ENCODE assay signal across 29 mouse cellular contexts in the genomic region with DNA sequence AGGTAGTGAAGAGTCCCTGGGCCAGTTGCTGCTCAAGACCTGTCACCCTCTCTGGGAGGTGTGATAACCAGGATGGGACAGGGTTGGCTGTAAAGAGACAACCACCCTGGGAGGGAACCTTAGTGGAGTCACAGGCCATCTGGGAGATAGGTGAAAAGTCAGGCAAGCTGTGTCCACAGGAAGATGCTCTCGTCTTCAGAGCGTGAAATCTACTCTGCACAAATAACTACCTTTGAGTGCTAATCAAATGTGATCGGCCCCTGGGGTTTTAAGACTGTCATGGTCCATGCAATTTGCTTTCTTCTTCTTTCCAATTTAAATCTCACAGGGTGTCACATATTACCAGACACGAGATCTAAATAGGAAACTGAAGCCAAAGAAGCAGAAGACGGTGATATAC. TPM values are rescaled to one million over a fixed set of nuclear protein-coding genes. Genes with fewer than 3 reads are reported as not detected.
DNase-seq lines count a peak whose midpoint lies in the region; ATAC-seq and TF ChIP-seq lines count a peak whose summit lies in the region.
"Had no signal": no experiment of that assay in that cellular context is flagged by ENCODE, and none has a peak within 500 bp of the region (broad histone marks: within the 10 kb centered on the region; RNA-seq: fewer than 3 reads in every experiment).

No protein-coding gene starts in this region.

- 49% methylated on average over 5 of the region's 5 CpGs for WGBS in hindbrain, embryonic 16.5 days
- 64% methylated on average over 5 of the region's 5 CpGs for WGBS in hindbrain, embryonic 10.5 days
- 30% methylated on average over 5 of the region's 5 CpGs for WGBS in midbrain, postnatal 0 days
- 35% methylated on average over 5 of the region's 5 CpGs for WGBS in midbrain, embryonic 14.5 days
- WGBS in macrophage (ENCODE audit: missing documents): 92% methylated on average over 5 of the region's 5 CpGs
- WGBS in cerebellum, adult 2 months: 32% methylated on average over 5 of the region's 5 CpGs

- no peak for DNase-seq in hindbrain, embryonic 10.5 days (ENCODE audit: low spot score)
- peak; percentile 28 for DNase-seq in midbrain, postnatal 0 days (ENCODE audit: low spot score)
- no peak for DNase-seq in midbrain, embryonic 14.5 days
- peak; percentile 52 for DNase-seq in A20 (ENCODE audit: low read depth, low spot score)
- DNase-seq in adrenal gland, postnatal 25 days: no peak
- DNase-seq in cerebellum, adult 2 months: no peak
- DNase-seq: adrenal gland, postnatal 14 days; cerebellum, adult 11 months; cerebellum, adult 9-10 months; cerebellum, postnatal 25 days; gastrocnemius, postnatal 10 days; heart, adult 18-20 months; heart, postnatal 10 days; heart, postnatal 4 days had no signal

- ATAC-seq in hindbrain, embryonic 16.5 days: peak; percentile 42; the same call in 1 of the 2 replicates
- ATAC-seq in midbrain, postnatal 0 days (ENCODE audit: low FRiP score): no peak
- no peak for ATAC-seq in midbrain, embryonic 14.5 days (ENCODE audit: low FRiP score, low TSS enrichment)
- ATAC-seq: activated CD4-positive, CD25-positive, alpha-beta regulatory T cell, adult 4 months; forebrain, embryonic 16.5 days; Patski had no signal

- no peaks in the 10 kb centered on the region for H3K4me1 ChIP-seq in hindbrain, embryonic 16.5 days (ENCODE audit: control insufficient read depth, insufficient read depth, low read depth, low read length)
- H3K4me1 ChIP-seq in hindbrain, embryonic 10.5 days (replicated peaks): no peaks in the 10 kb centered on the region
- H3K4me1 ChIP-seq in midbrain, postnatal 0 days (ENCODE audit: insufficient read depth, low read length): no peaks in the 10 kb centered on the region
- no peaks in the 10 kb centered on the region for H3K4me1 ChIP-seq in midbrain, embryonic 14.5 days (ENCODE audit: control insufficient read depth, insufficient read depth, low read length)
- no peaks in the 10 kb centered on the region for H3K4me1 ChIP-seq in cerebellum, adult 2 months (ENCODE audit: control insufficient read depth, insufficient read depth, low read length)
- H3K4me1 ChIP-seq: embryonic facial prominence, embryonic 12.5 days; heart, embryonic 10.5 days had no signal

- H3K79me2 ChIP-seq in macrophage (ENCODE audit: inconsistent target): no peaks in the 10 kb centered on the region

- no peak overlapping the region for H3K9ac ChIP-seq in hindbrain, embryonic 16.5 days (ENCODE audit: low read depth, low read length)
- H3K9ac ChIP-seq in midbrain, postnatal 0 days (replicated peaks; ENCODE audit: low read length, poor library complexity, severe bottlenecking): no peak overlapping the region
- H3K9ac ChIP-seq in midbrain, embryonic 14.5 days (replicated peaks; ENCODE audit: low read length): no peak overlapping the region
- H3K9ac ChIP-seq: embryonic facial prominence, embryonic 12.5 days had no signal

- H3K9me3 ChIP-seq in hindbrain, embryonic 16.5 days (ENCODE audit: control insufficient read depth, low read length): no peaks in the 10 kb centered on the region
- no peaks in the 10 kb centered on the region for H3K9me3 ChIP-seq in hindbrain, embryonic 10.5 days
- H3K9me3 ChIP-seq in midbrain, postnatal 0 days (ENCODE audit: low read length): no peaks in the 10 kb centered on the region
- H3K9me3 ChIP-seq in midbrain, embryonic 14.5 days (ENCODE audit: control insufficient read depth, low read length): no peaks in the 10 kb centered on the region
- H3K9me3 ChIP-seq: embryonic facial prominence, embryonic 12.5 days; heart, embryonic 10.5 days had no signal

- no peak overlapping the region for H3K4me2 ChIP-seq in hindbrain, embryonic 16.5 days (ENCODE audit: low read length)
- H3K4me2 ChIP-seq in midbrain, postnatal 0 days (ENCODE audit: low read depth, low read length, poor library complexity, severe bottlenecking): no peak overlapping the region
- H3K4me2 ChIP-seq in midbrain, embryonic 14.5 days (ENCODE audit: low read length): no peak overlapping the region
- H3K4me2 ChIP-seq: embryonic facial prominence, embryonic 12.5 days had no signal

- no peak for TF ChIP-seq CTCF in midbrain, postnatal 0 days (IDR thresholded peaks at IDR 0.05)
- TF ChIP-seq CTCF in cerebellum, adult 2 months (IDR thresholded peaks at IDR 0.05; ENCODE audit: borderline replicate concordance, insufficient read depth, low read depth, low read length): no peak

- no peak for TF ChIP-seq POLR2A in cerebellum, adult 2 months (IDR thresholded peaks at IDR 0.05; ENCODE audit: borderline replicate concordance, insufficient read depth, low read length)

- no peaks in the 10 kb centered on the region for H3K36me3 ChIP-seq in hindbrain, embryonic 16.5 days (ENCODE audit: control insufficient read depth, insufficient read depth, low read length)
- no peaks in the 10 kb centered on the region for H3K36me3 ChIP-seq in hindbrain, embryonic 10.5 days
- H3K36me3 ChIP-seq in midbrain, postnatal 0 days (ENCODE audit: insufficient read depth, low read length): no peaks in the 10 kb centered on the region
- H3K36me3 ChIP-seq in midbrain, embryonic 14.5 days (ENCODE audit: control insufficient read depth, insufficient read depth, low read length): no peaks in the 10 kb centered on the region
- no peaks in the 10 kb centered on the region for H3K36me3 ChIP-seq in macrophage (ENCODE audit: inconsistent target)
- H3K36me3 ChIP-seq: embryonic facial prominence, embryonic 12.5 days; heart, embryonic 10.5 days had no signal

- no peaks in the 10 kb centered on the region for H3K27me3 ChIP-seq in hindbrain, embryonic 16.5 days (replicated peaks; ENCODE audit: control insufficient read depth, insufficient read depth, low read length)
- no peaks in the 10 kb centered on the region for H3K27me3 ChIP-seq in hindbrain, embryonic 10.5 days (ENCODE audit: insufficient read depth, poor library complexity, severe bottlenecking)
- H3K27me3 ChIP-seq in midbrain, postnatal 0 days (ENCODE audit: insufficient read depth, low read length): no peaks in the 10 kb centered on the region
- H3K27me3 ChIP-seq in midbrain, embryonic 14.5 days (ENCODE audit: control insufficient read depth, insufficient read depth, low read length): no peaks in the 10 kb centered on the region
- H3K27me3 ChIP-seq in cerebellum, adult 2 months (ENCODE audit: control insufficient read depth, insufficient read depth, low read length): no peaks in the 10 kb centered on the region
- H3K27me3 ChIP-seq: CH12.LX; embryonic facial prominence, embryonic 12.5 days had no signal

- no peak overlapping the region for H3K27ac ChIP-seq in hindbrain, embryonic 16.5 days (ENCODE audit: low read depth, low read length)
- no peak overlapping the region for H3K27ac ChIP-seq in hindbrain, embryonic 10.5 days
- H3K27ac ChIP-seq in midbrain, postnatal 0 days (ENCODE audit: low read depth, low read length): no peak overlapping the region
- H3K27ac ChIP-seq in midbrain, embryonic 14.5 days (replicated peaks; ENCODE audit: low read depth, low read length): no peak overlapping the region
- peak overlapping the region; percentile 95 for H3K27ac ChIP-seq in macrophage
- no peak overlapping the region for H3K27ac ChIP-seq in cerebellum, adult 2 months (ENCODE audit: insufficient read depth, low read length)
- H3K27ac ChIP-seq: embryonic facial prominence, embryonic 12.5 days; heart, embryonic 10.5 days had no signal

- H3K4me3 ChIP-seq in hindbrain, embryonic 16.5 days (ENCODE audit: low read length): no peak overlapping the region
- H3K4me3 ChIP-seq in hindbrain, embryonic 10.5 days: no peak overlapping the region
- H3K4me3 ChIP-seq in midbrain, postnatal 0 days (ENCODE audit: low read depth, low read length): no peak overlapping the region
- H3K4me3 ChIP-seq in midbrain, embryonic 14.5 days (replicated peaks; ENCODE audit: low read depth, low read length): no peak overlapping the region
- no peak overlapping the region for H3K4me3 ChIP-seq in macrophage (ENCODE audit: inconsistent target)
- H3K4me3 ChIP-seq in cerebellum, adult 2 months (replicated peaks; ENCODE audit: insufficient read depth, low read depth, low read length): no peak overlapping the region
- H3K4me3 ChIP-seq: embryonic facial prominence, embryonic 12.5 days; heart, embryonic 10.5 days had no signal

RNA-seq across cellular contexts. Expression of gene Aicda, which starts 15.5 kb away (rescaled TPM):
- 0.33 and 0.54 TPM in 2 replicates for polyA plus RNA-seq in hindbrain, embryonic 16.5 days (2015; fragmentation: Nextera tagmentation; extraction: Ambion mirVana)
- not detected in 2 replicates for polyA plus RNA-seq in hindbrain, embryonic 10.5 days (2016; fragmentation: Nextera tagmentation; extraction: Ambion mirVana)
- total RNA-seq in midbrain, postnatal 0 days (2014; rRNA removed): 0.11 and 1.3 TPM in 2 replicates
- 0.49 and 0.53 TPM in 2 replicates for polyA plus RNA-seq in midbrain, postnatal 0 days (2015; fragmentation: Nextera tagmentation; extraction: Ambion mirVana)
- 0.81 and 0.95 TPM in 2 replicates for polyA plus RNA-seq in midbrain, embryonic 14.5 days (2014; fragmentation: Nextera tagmentation; extraction: Ambion mirVana)
- not detected for total RNA-seq in macrophage (2018; cell fraction: chromatin; rRNA removed)
- total RNA-seq in macrophage (2018; cell fraction: cytosol; rRNA removed): under 1 TPM in 8 of 26 experiments, not detected in 18; 0.05 to 0.13 (median 0.09) TPM
- total RNA-seq in macrophage (2018; cell fraction: nucleus; rRNA removed): not detected
- 0.13 TPM in 1 of 3 replicates, not detected in the others for polyA plus RNA-seq in macrophage (2018)
- not detected in 2 replicates for total RNA-seq in adrenal gland, postnatal 25 days (2021)
- polyA plus RNA-seq in cerebellum, adult 2 months (2012; rRNA removed): not detected in 2 replicates
- total RNA-seq: adrenal gland, adult 18-20 months; adrenal gland, postnatal 14 days; gastrocnemius, postnatal 10 days; gastrocnemius, postnatal 4 days; heart, adult 18-20 months; heart, postnatal 10 days; heart, postnatal 4 days had no signal
- polyA plus RNA-seq: cortical plate, adult 2 months; embryonic facial prominence, embryonic 12.5 days; forebrain, embryonic 11.5 days; frontal cortex, adult 2 months; heart, embryonic 10.5 days; heart, embryonic 14.5 days; Patski had no signal

RNA-seq across cellular contexts. Expression of gene Apobec1, which starts 33.1 kb away (rescaled TPM):
- 1.3 and 2.8 TPM in 2 replicates for polyA plus RNA-seq in hindbrain, embryonic 16.5 days (2015; fragmentation: Nextera tagmentation; extraction: Ambion mirVana)
- polyA plus RNA-seq in hindbrain, embryonic 10.5 days (2016; fragmentation: Nextera tagmentation; extraction: Ambion mirVana): 1.1 and 2.1 TPM in 2 replicates
- 0.88 and 0.90 TPM in 2 replicates for total RNA-seq in midbrain, postnatal 0 days (2014; rRNA removed)
- polyA plus RNA-seq in midbrain, postnatal 0 days (2015; fragmentation: Nextera tagmentation; extraction: Ambion mirVana): 1.7 and 2.1 TPM in 2 replicates
- 0.31 and 1.6 TPM in 2 replicates for polyA plus RNA-seq in midbrain, embryonic 14.5 days (2014; fragmentation: Nextera tagmentation; extraction: Ambion mirVana)
- total RNA-seq in macrophage (2018; cell fraction: chromatin; rRNA removed): 1,000 to 10,000 TPM in 17 of 26 experiments, 100 to 1,000 TPM in 9; 315 to 2,085 (median 1,261) TPM
- 100 to 1,000 TPM; 233 to 622 (median 484) TPM for total RNA-seq in macrophage (2018; cell fraction: cytosol; rRNA removed)
- total RNA-seq in macrophage (2018; cell fraction: nucleus; rRNA removed): 1,000 to 10,000 TPM in 12 of 26 experiments, 100 to 1,000 TPM in 14; 360 to 1,596 (median 951) TPM
- 444 to 687 TPM (median 596 TPM) in 3 replicates for polyA plus RNA-seq in macrophage (2018)
- 6.1 and 8.7 TPM in 2 replicates for total RNA-seq in adrenal gland, postnatal 25 days (2021)
- polyA plus RNA-seq in cerebellum, adult 2 months (2012; rRNA removed): 3.2 and 3.8 TPM in 2 replicates

RNA-seq across cellular contexts. Expression of gene Gdf3, which starts 40.8 kb away (rescaled TPM):
- 0.06 TPM in 1 of 2 replicates, not detected in the other for polyA plus RNA-seq in hindbrain, embryonic 16.5 days (2015; fragmentation: Nextera tagmentation; extraction: Ambion mirVana)
- polyA plus RNA-seq in hindbrain, embryonic 10.5 days (2016; fragmentation: Nextera tagmentation; extraction: Ambion mirVana): 0.24 TPM in 1 of 2 replicates, not detected in the other
- total RNA-seq in midbrain, postnatal 0 days (2014; rRNA removed): not detected in 2 replicates
- not detected in 2 replicates for polyA plus RNA-seq in midbrain, postnatal 0 days (2015; fragmentation: Nextera tagmentation; extraction: Ambion mirVana)
- polyA plus RNA-seq in midbrain, embryonic 14.5 days (2014; fragmentation: Nextera tagmentation; extraction: Ambion mirVana): 0.13 TPM in 1 of 2 replicates, not detected in the other
- 10 to 100 TPM in 2 of 26 experiments, 1 to 10 TPM in 24; 1.8 to 12.0 (median 4.9) TPM for total RNA-seq in macrophage (2018; cell fraction: chromatin; rRNA removed)
- 10 to 100 TPM; 10.5 to 25.7 (median 18.3) TPM for total RNA-seq in macrophage (2018; cell fraction: cytosol; rRNA removed)
- total RNA-seq in macrophage (2018; cell fraction: nucleus; rRNA removed): 10 to 100 TPM in 25 of 26 experiments, 1 to 10 TPM in 1; 5.4 to 27.0 (median 20.6) TPM
- polyA plus RNA-seq in macrophage (2018): 23.1 to 29.1 TPM (median 26.4 TPM) in 3 replicates
- total RNA-seq in adrenal gland, postnatal 25 days (2021): not detected in 2 replicates
- 0.16 and 0.21 TPM in 2 replicates for polyA plus RNA-seq in cerebellum, adult 2 months (2012; rRNA removed)
- total RNA-seq: adrenal gland, adult 18-20 months; adrenal gland, postnatal 14 days; CH12.LX; gastrocnemius, postnatal 10 days; gastrocnemius, postnatal 4 days; heart, adult 18-20 months; heart, postnatal 10 days; heart, postnatal 4 days had no signal
- polyA plus RNA-seq: brain, embryonic 14.5 days; cortical plate, adult 2 months; embryonic facial prominence, embryonic 12.5 days; forebrain, embryonic 16.5 days; frontal cortex, adult 2 months; Patski had no signal

RNA-seq across cellular contexts. Expression of gene Dppa3, which starts 57.1 kb away (rescaled TPM):
- not detected in 2 replicates for polyA plus RNA-seq in hindbrain, embryonic 16.5 days (2015; fragmentation: Nextera tagmentation; extraction: Ambion mirVana)
- not detected in 2 replicates for polyA plus RNA-seq in hindbrain, embryonic 10.5 days (2016; fragmentation: Nextera tagmentation; extraction: Ambion mirVana)
- not detected in 2 replicates for total RNA-seq in midbrain, postnatal 0 days (2014; rRNA removed)
- not detected in 2 replicates for polyA plus RNA-seq in midbrain, postnatal 0 days (2015; fragmentation: Nextera tagmentation; extraction: Ambion mirVana)
- polyA plus RNA-seq in midbrain, embryonic 14.5 days (2014; fragmentation: Nextera tagmentation; extraction: Ambion mirVana): not detected in 2 replicates
- 1 to 10 TPM in 6 of 26 experiments, not detected in 20; 1.1 to 3.8 (median 1.5) TPM for total RNA-seq in macrophage (2018; cell fraction: chromatin; rRNA removed)
- 1 to 10 TPM in 5 of 26 experiments, under 1 TPM in 20, not detected in 1; 0.29 to 1.3 (median 0.58) TPM for total RNA-seq in macrophage (2018; cell fraction: cytosol; rRNA removed)
- total RNA-seq in macrophage (2018; cell fraction: nucleus; rRNA removed): 1 to 10 TPM in 15 of 26 experiments, under 1 TPM in 2, not detected in 9; 0.86 to 5.5 (median 1.8) TPM
- polyA plus RNA-seq in macrophage (2018): 1.3 to 3.4 TPM (median 1.4 TPM) in 3 replicates
- not detected in 2 replicates for total RNA-seq in adrenal gland, postnatal 25 days (2021)
- polyA plus RNA-seq in cerebellum, adult 2 months (2012; rRNA removed): not detected in 2 replicates
- total RNA-seq: adrenal gland, adult 18-20 months; adrenal gland, postnatal 14 days; CH12.LX; gastrocnemius, postnatal 10 days; gastrocnemius, postnatal 4 days; heart, adult 18-20 months; heart, postnatal 10 days; heart, postnatal 4 days had no signal
- polyA plus RNA-seq: activated CD4-positive, CD25-positive, alpha-beta regulatory T cell, adult 4 months; brain, embryonic 14.5 days; cortical plate, adult 2 months; embryonic facial prominence, embryonic 12.5 days; forebrain, embryonic 11.5 days; forebrain, embryonic 16.5 days; frontal cortex, adult 2 months; heart, embryonic 10.5 days; Patski had no signal

Comparison
In these comparisons a context has a peak if more than half of its experiments do, and no peak if none do; other contexts are left out.
1. DNase-seq: peak in midbrain, postnatal 0 days (single experiment) and A20 (single experiment); none in hindbrain, embryonic 10.5 days (single experiment), midbrain, embryonic 14.5 days (single experiment), adrenal gland, postnatal 25 days (single experiment) and cerebellum, adult 2 months (0 of 2).
2. RNA of gene Apobec1, which starts 33.1 kb away (polyA plus RNA-seq): 444 to 687 TPM in macrophage; 3.2 to 3.8 TPM in cerebellum, adult 2 months, 1.1 to 2.1 TPM in hindbrain, embryonic 10.5 days, 1.7 to 2.1 TPM in midbrain, postnatal 0 days, 0.31 to 1.6 TPM in midbrain, embryonic 14.5 days and 1.3 to 2.8 TPM in hindbrain, embryonic 16.5 days; every median in the first group is over 10 times any median in the second.
3. RNA of gene Gdf3, which starts 40.8 kb away (polyA plus RNA-seq): 23.1 to 29.1 TPM in macrophage; 0.16 to 0.21 TPM in cerebellum, adult 2 months, 0.13 TPM in midbrain, embryonic 14.5 days, 0.06 TPM in hindbrain, embryonic 16.5 days, not detected in midbrain, postnatal 0 days and 0.24 TPM in hindbrain, embryonic 10.5 days; every median in the first group is over 10 times any median in the second.